Mouse (Mus musculus) forebrain, embryonic 13.5 days (tissue): ENCODE data around the gene D130043K22Rik. TPM values are rescaled to one million over a fixed set of nuclear protein-coding genes. Genes with fewer than 3 reads are reported as not detected.
"Not testable (repeated sequence)": the region's sequence is repeated elsewhere in the genome, so short reads cannot be mapped to it uniquely, and the experiment has no call there.

Experiments
- ATAC-seq: fragments of 200-750 bp; cut with Nextera tagmentation; 2 replicates; pipeline ENCODE4 v1.8.0; 2017
- H3K27ac ChIP-seq: fragments of 300-500 bp; sonication (generic); 2 replicates; pipeline ENCODE4 v1.5.1; 2015; ENCODE audit warnings: inconsistent platforms, mild to moderate bottlenecking, moderate library complexity
- H3K27me3 ChIP-seq: fragments of 300-500 bp; sonication (generic); 2 replicates; pipeline ENCODE4 v1.6.1; 2015; ENCODE audit warnings: mild to moderate bottlenecking, inconsistent platforms
- H3K36me3 ChIP-seq: fragments of 300-500 bp; sonication (generic); 2 replicates; pipeline ENCODE4 v1.6.1; 2015; ENCODE audit warnings: mild to moderate bottlenecking, inconsistent platforms; ENCODE audit not compliant: poor library complexity, severe bottlenecking
- H3K4me1 ChIP-seq: fragments of 300-500 bp; sonication (generic); 2 replicates; pipeline ENCODE4 v1.6.1; 2015; ENCODE audit warnings: inconsistent platforms
- H3K4me2 ChIP-seq: fragments of 300-500 bp; sonication (generic); 2 replicates; pipeline ENCODE4 v1.6.1; 2015; ENCODE audit warnings: inconsistent platforms, mild to moderate bottlenecking, moderate library complexity
- H3K4me3 ChIP-seq: fragments of 300-500 bp; sonication (generic); 2 replicates; pipeline ENCODE4 v1.5.1; 2015; ENCODE audit warnings: mild to moderate bottlenecking, inconsistent platforms
- H3K9ac ChIP-seq: fragments of 300-500 bp; sonication (generic); 2 replicates; pipeline ENCODE4 v1.6.1; 2015; ENCODE audit warnings: mild to moderate bottlenecking, inconsistent platforms
- H3K9me3 ChIP-seq: fragments of 300-500 bp; sonication (generic); replicated peaks from 2 replicates; pipeline ENCODE4 v1.6.1; 2016; ENCODE audit warnings: inconsistent platforms
- WGBS: fragments of 180-500 bp; shearing (Covaris S2); methylation state at CpG from one replicate; pipeline ENCODE4 v1.1.7; 2015; 5-methylcytosine and 5-hydroxymethylcytosine counted together
- polyA plus RNA-seq: library from polyadenylated mRNA; unstranded; fragments of >200 nt; fragmentation: Nextera tagmentation; extraction: Ambion mirVana; gene quantifications from 2 replicates; pipeline ENCODE4 v1.2.1, GENCODE M21; 2015

Gene D130043K22Rik
- polyA plus RNA-seq, 1 experiment from 2014 or later: 0.96 TPM

DNA sequence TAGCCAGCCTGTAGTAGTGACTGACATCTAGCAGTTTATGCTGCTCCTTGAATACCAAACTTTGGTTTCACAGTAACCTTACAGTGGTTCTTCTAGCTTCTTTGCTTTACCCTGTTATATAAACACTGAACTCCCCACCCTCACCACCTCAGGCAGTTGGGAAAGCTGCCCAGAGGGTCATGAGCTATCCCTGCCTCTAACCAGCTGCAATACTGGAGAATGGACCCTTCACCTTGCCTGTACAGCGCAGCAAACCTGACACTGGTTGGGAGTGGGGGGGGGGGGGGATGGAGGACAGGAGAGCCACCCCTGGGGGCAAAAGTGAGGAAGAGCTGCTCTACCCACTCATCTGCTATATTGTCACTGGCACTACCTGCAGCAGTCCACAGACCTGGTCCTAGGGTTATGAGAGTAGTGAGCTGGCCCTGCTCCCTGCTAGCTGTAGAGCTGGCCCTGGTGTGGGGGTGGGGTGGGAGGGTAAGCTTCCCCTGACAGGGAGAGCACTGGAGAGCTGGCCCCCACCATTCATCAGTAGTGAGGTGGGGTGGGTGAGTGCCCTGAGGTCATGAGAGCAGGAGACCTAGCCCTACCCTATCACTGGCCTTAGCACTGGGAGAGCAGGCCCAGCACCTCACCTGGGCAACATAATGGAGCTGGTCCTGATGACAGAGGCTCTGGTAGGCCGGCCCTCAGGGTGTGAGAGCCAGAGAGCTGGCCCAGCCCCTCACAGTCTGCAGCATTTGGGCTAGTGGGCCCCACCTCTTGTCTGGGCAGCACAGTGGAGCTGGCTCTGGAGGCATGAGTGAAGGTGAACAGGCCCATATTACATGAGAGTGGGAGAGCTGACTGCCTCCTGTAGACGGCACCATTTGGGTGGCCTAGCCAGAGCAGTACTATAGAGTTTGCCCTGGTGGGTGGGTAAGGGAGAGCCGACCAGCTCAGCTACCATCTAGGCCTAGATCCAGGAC lies 28.5 kb upstream of the D130043K22Rik start:
- peaks cover 45% of the 10 kb centered on the region for H3K36me3 ChIP-seq
- WGBS: 68% methylated on average over 4 of the region's 4 CpGs
- no peak overlapping the region for H3K4me3 ChIP-seq
- no peak overlapping the region for H3K9ac ChIP-seq
- no peaks in the 10 kb centered on the region for H3K27me3 ChIP-seq
- H3K27ac ChIP-seq: no peak overlapping the region
- ATAC-seq: peak; percentile 60
- no peaks in the 10 kb centered on the region for H3K4me1 ChIP-seq
- no peaks in the 10 kb centered on the region for H3K9me3 ChIP-seq
- no peak overlapping the region for H3K4me2 ChIP-seq

DNA sequence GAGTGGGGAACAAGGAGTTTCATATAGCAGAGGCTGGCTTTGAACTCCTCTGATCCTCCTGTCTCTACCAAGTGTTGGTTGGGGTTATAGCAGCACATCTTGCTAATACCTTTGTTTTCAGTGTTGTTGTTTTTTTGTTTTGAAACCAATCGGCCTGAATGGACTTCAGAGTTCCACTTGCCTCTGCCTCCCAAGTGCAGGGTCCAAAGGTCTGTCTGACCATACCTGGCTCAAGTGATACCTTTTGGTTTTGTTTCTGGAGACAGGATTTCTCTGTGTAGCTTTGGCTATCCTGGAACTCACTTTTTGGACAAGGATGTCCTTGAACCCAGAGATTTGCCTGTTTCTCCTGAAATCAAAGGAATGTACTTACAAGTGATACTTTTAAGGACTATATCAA lies 25.0 kb upstream of the D130043K22Rik start:
- WGBS: 88% methylated on average over 1 of the region's 1 CpGs
- Histone ChIP-seq H3K4me1 (no peaks in the 10 kb centered on the region), H3K4me2 (no peak overlapping the region)

DNA sequence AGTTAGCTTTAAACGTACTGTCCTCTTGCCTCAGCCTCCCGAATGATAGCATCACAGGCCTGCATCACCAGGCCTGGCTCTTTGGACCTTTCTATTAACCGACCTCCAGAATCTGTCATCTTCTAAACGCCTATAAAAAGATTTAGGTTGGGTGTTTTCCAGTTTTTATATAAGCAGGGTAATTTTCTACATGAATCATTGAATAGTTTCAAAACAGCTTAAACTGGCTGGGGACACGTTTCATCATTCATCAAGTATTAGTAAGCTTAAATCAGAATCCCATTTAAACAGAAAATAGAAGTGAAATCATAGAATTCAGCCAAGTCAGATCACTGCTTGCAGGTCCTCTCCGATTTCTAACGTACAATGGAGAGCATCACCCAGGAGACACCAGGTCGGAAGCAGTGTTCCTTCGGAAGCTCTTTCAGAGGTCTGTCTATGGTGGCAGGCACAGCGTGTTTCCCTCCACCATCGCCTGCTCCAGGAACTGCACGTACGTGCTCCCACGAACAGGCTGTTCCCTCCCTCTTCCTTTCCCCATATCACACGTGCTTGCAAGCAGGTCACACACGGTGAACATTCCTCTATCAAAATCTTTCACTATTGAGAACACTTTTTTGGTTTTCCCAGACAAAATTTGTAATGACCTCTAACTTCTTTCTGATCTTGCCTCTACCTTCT lies 22.1 kb upstream of the D130043K22Rik start:
- Histone ChIP-seq H3K4me1 (no peaks in the 10 kb centered on the region), H3K36me3 (0 out of 2 replicates have a peak, but pooled peaks cover 4% of the 10 kb centered on the region), H3K4me2 (no peak overlapping the region), H3K9me3 (no peaks in the 10 kb centered on the region), H3K27ac (no peak overlapping the region), H3K9ac (no peak overlapping the region), H3K27me3 (no peaks in the 10 kb centered on the region), H3K4me3 (no peak overlapping the region)
- ATAC-seq: no peak
- WGBS: 87% methylated on average over 16 of the region's 16 CpGs

More for the DNA sequence above, 25.0 kb upstream of the D130043K22Rik start:
- no peak for ATAC-seq
- H3K9ac ChIP-seq: no peak overlapping the region
- no peak overlapping the region for H3K4me3 ChIP-seq
- H3K27me3 ChIP-seq: no peaks in the 10 kb centered on the region
- no peaks in the 10 kb centered on the region for H3K9me3 ChIP-seq
- peaks cover 17% of the 10 kb centered on the region for H3K36me3 ChIP-seq
- H3K27ac ChIP-seq: no peak overlapping the region

DNA sequence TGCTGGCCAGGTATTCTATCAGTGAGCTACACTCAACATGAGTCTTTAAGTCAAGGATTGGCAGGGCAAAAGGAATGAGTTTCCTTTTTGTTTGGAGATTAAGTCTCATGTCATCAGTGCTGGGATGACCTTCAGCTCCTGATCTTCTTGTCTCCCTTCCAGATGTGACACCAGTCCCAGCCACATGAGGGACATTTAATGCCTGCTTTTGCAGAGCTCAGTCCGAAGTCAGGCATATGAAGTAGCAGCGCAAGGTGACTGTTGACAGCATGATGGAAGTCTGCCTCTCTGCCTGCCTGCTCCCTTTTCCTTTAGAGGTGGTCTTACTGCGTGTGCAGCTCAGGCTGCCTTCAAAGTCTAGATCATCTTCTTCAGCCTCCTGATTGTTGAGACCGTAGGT lies 20.3 kb upstream of the D130043K22Rik start:
- no peaks in the 10 kb centered on the region for H3K4me1 ChIP-seq
- WGBS: 94% methylated on average over 4 of the region's 4 CpGs
- H3K36me3 ChIP-seq: no peaks in the 10 kb centered on the region
- ATAC-seq: no peak
- H3K4me2 ChIP-seq: no peak overlapping the region
- H3K9ac ChIP-seq: no peak overlapping the region
- H3K27me3 ChIP-seq: no peaks in the 10 kb centered on the region
- H3K9me3 ChIP-seq: no peaks in the 10 kb centered on the region
- H3K4me3 ChIP-seq: no peak overlapping the region
- no peak overlapping the region for H3K27ac ChIP-seq

DNA sequence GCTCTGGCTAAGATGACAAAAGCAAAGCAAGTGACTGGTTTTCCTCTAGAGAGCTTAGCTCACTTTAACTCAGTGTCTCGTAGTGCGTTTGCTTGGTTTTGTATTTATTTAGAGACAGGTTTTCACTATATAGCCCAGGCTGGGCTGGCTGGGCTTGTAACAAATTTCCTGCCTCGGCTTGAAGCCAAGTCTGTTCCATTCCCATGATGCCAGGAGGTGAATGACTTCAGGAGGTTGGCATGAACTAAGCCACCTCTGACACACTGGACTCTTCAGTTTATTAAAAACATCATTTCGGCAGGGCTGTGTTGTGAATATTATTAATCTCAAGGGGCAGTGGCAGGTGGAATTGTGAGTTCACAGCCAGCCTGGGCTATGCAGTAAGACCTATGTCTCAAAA lies 19.3 kb upstream of the D130043K22Rik start:
- WGBS: 91% methylated on average over 4 of the region's 4 CpGs
- no peak overlapping the region for H3K9ac ChIP-seq
- H3K9me3 ChIP-seq: no peaks in the 10 kb centered on the region
- no peak for ATAC-seq
- H3K4me2 ChIP-seq: no peak overlapping the region
- no peak overlapping the region for H3K27ac ChIP-seq
- no peaks in the 10 kb centered on the region for H3K27me3 ChIP-seq
- H3K4me3 ChIP-seq: no peak overlapping the region
- H3K4me1 ChIP-seq: peaks cover 2% of the 10 kb centered on the region
- no peaks in the 10 kb centered on the region for H3K36me3 ChIP-seq

DNA sequence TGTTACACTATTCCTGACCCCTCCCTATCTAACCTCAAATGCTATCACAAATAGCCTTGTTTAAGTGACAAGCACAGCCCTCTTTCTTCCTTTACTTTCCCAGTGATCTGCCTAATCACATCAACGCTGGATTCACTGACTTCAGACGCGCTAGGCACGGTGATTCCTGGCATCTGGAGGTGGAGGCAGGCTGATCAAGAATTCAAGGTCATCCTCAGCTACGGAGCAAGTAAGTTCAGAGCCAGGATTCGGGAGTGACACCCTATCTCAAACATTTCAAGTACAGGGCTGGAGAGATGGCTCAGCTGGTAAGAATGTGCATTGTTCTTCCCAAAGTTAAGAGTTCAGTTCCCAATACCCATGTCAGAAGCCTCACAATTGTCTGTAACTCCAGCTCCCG lies 18.8 kb upstream of the D130043K22Rik start:
- H3K27me3 ChIP-seq: no peaks in the 10 kb centered on the region
- H3K4me2 ChIP-seq: no peak overlapping the region
- H3K9ac ChIP-seq: no peak overlapping the region; the same call in 1 of the 2 replicates
- peaks cover 5% of the 10 kb centered on the region for H3K4me1 ChIP-seq
- no peak for ATAC-seq
- H3K27ac ChIP-seq: no peak overlapping the region
- 84% methylated on average over 7 of the region's 7 CpGs for WGBS
- H3K9me3 ChIP-seq: no peaks in the 10 kb centered on the region
- no peaks in the 10 kb centered on the region for H3K36me3 ChIP-seq
- no peak overlapping the region for H3K4me3 ChIP-seq

DNA sequence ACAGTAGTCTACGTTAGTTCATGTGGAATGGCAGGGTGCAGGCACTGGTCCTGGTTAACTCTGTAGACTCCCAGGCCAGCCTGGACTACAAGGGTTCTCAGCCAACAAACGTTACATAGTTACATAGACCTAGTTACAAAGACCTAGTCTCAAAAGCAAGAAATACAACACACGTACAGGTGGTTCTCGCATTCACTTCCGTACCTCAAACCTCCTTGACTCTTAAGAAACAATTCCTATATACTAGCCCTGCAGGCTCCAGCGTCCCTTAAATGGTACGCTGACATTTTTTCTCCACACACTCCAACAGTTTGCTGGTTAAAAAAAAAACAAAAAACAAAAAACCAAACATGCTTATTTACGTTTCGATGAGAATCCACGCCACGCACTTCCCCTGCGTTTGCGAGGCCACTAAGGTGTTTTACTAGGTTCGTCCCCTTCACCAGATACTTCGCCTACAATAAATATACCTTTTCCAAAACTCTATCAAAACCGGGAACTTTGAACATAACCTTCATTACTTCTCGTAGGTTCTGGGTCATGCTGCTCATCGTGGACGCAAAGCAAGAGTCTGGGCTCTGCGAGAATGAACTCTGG lies 14.1 kb upstream of the D130043K22Rik start:
- H3K9me3 ChIP-seq: no peaks in the 10 kb centered on the region
- peak overlapping the region; percentile 84 for H3K4me2 ChIP-seq
- no peak for ATAC-seq
- H3K36me3 ChIP-seq: no peaks in the 10 kb centered on the region
- no peak overlapping the region for H3K27ac ChIP-seq
- 2% methylated on average over 20 of the region's 20 CpGs for WGBS
- no peaks in the 10 kb centered on the region for H3K27me3 ChIP-seq
- peaks cover 33% of the 10 kb centered on the region for H3K4me1 ChIP-seq
- peak overlapping the region; percentile 74 for H3K9ac ChIP-seq
- peak overlapping the region; percentile 95 for H3K4me3 ChIP-seq

DNA sequence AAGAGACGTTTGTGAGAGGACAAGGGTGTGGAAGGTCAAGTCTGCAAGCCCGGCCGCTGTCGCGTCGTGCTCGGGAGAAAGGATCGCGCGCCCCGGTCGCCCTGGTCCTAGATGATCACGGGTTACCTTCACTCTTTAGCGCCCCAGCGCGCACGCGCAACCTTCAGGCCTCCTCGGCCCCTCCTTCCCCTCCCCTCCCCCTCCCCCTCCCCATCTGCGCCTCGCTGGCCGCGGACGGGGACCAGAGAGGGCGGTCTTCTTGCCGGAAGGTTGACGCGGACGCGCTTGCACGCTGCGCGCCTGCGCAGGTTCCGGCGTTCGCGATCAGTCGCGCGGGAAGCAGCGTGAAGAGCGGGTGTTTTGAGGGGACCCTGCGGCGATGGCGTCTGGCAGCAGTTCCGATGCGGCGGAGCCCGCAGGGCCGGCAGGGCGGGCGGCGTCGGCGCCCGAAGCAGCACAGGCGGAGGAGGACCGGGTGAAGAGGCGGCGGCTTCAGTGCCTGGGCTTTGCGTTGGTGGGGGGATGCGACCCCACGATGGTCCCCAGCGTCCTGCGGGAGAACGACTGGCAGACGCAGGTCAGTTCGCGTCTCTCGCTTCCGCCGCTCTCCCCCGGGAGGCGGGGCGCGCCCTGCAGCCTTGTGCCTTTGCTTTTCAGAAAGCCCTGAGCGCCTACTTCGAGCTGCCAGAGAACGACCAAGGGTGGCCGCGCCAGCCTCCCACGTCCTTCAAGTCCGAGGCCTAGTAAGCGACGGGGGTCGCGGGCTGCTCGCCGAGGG lies 13.4 kb upstream of the D130043K22Rik start, which contains the start of the genes Acot13 and Tdp2:
Acot13 (minus strand) TSS at position 188 of the 778 bp plus-strand sequence.
Tdp2 (plus strand) TSS at position 327 of the 778 bp plus-strand sequence.
- H3K9ac ChIP-seq: peak within 1 kb of the TSS; percentile 95
- H3K36me3 ChIP-seq: no peaks in the 10 kb centered on the region
- H3K4me2 ChIP-seq: peak within 1 kb of the TSS; percentile 84
- H3K27ac ChIP-seq: peak within 1 kb of the TSS; percentile 90
- H3K9me3 ChIP-seq: no peaks in the 10 kb centered on the region
- peak within 1 kb of the TSS; percentile 95 for H3K4me3 ChIP-seq
- under 1% methylated on average over 84 of the region's 90 CpGs for WGBS
- H3K4me1 ChIP-seq: peaks cover 33% of the 10 kb centered on the region
- H3K27me3 ChIP-seq: no peaks in the 10 kb centered on the region
- peak; percentile 98 for ATAC-seq

DNA sequence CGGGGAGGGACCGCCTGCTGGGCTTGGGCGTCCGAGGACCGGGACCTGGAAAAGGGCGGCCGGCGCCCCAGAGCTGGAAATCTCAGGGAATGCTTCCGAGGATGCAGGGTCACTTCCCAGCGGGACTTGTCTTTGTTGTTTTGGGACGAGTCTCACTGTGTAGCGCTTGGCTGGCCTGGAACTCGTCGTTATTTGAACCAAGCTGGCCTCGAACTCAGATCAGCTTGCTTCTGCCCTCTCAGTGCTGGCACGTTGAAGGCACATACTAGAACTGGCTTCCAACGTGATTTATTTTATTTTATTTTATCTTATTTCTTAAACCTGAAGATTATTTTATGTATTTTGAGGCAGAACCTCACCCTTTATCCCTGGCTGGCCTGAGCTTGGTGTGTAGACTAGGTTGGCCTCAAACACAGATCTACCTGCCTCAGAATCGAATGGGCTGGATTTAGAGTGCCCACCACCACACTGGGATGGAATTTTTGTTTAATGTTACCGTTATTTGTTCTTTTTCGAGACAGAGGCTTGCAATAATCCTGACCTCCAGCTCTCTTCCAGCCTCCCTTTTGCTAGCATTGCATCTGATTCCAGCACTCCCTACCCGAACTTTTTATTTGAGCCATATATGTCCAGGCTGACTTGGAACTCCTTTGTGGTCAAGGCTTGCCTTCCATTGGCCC lies 12.7 kb upstream of the D130043K22Rik start:
- 3% methylated on average over 21 of the region's 21 CpGs for WGBS
- Histone ChIP-seq H3K4me1 (peaks cover 33% of the 10 kb centered on the region), H3K9ac (peak overlapping the region; percentile 95), H3K4me2 (peak overlapping the region; percentile 84), H3K36me3 (no peaks in the 10 kb centered on the region), H3K9me3 (no peaks in the 10 kb centered on the region), H3K4me3 (peak overlapping the region; percentile 95), H3K27me3 (no peaks in the 10 kb centered on the region), H3K27ac (peak overlapping the region; percentile 90)
- ATAC-seq: no peak; the same call in 1 of the 2 replicates

DNA sequence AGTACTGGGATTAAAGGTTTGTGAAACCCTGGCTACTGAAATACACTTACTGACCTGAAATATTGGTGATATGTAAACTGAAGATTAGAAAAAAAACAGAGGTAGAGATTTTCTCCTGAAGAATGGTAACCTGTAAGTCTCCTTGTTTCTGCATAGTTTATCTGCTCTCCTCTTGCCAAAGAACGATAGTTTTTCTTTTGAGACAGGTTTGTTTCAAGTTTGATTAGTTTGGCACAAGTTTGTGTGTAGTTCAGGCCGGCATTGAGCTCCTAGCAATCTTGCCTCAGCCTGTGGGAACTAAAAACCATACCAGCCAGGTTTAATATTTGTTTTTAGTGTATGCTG lies 12.2 kb upstream of the D130043K22Rik start:
- Histone ChIP-seq H3K9me3 (no peaks in the 10 kb centered on the region), H3K36me3 (no peaks in the 10 kb centered on the region), H3K27me3 (no peaks in the 10 kb centered on the region), H3K4me1 (peaks cover 33% of the 10 kb centered on the region), H3K4me3 (peak overlapping the region; percentile 95), H3K4me2 (peak overlapping the region; percentile 84), H3K27ac (no peak overlapping the region), H3K9ac (peak overlapping the region; percentile 95)
- 76% methylated on average over 2 of the region's 2 CpGs for WGBS
- ATAC-seq: no peak

DNA sequence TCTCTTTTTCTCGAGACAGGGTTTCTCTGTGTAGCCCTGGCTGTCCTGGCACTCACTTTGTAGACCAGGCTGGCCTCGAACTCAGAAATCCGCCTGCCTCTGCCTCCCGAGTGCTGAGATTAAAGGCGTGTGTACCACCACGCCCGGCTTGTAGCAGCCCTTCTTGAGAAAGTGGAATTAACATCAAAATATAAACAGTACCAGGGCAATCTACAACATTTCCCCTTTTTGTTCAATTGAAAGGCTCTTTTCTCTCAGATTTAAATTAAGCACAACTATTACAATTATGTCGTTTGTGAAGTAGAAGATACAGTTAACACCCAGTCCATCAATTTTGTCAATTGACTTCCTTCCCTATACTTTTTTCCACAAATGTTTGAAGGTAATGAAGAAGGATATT lies 7.2 kb upstream of the D130043K22Rik start:
- H3K27ac ChIP-seq, H3K4me2 ChIP-seq, H3K27me3 ChIP-seq, H3K4me3 ChIP-seq, H3K9ac ChIP-seq, ATAC-seq, H3K9me3 ChIP-seq: not testable (repeated sequence)
- 89% methylated on average over 8 of the region's 8 CpGs for WGBS
- peaks cover 26% of the 10 kb centered on the region for H3K36me3 ChIP-seq
- H3K4me1 ChIP-seq: peaks cover 21% of the 10 kb centered on the region
